Mouse (Mus musculus): ENCODE data around the gene Hpn. TPM values are rescaled to one million over a fixed set of nuclear protein-coding genes. Genes with fewer than 3 reads are reported as not detected.

Gene Hpn
- polyA plus RNA-seq (2015; fragmentation: Nextera tagmentation; extraction: Ambion mirVana) = 2.4 and 3.4 TPM in 2 replicates

GRCm38 (mm10) chr7:31115182-31115581 lies at the start of gene Hpn:
Gene Hpn (minus strand): TSS chr7:31115290.
- WGBS = 20% methylated on average over 15 of the region's 15 CpGs
- no peaks in the 10 kb centered on the region for H3K36me3 ChIP-seq
- H3K9me3 ChIP-seq = no peaks in the 10 kb centered on the region
- peak within 1 kb of the TSS; percentile 35 for H3K4me2 ChIP-seq
- no peak within 1 kb of the TSS; the same call in 1 of the 2 replicates for H3K27ac ChIP-seq
- H3K4me3 ChIP-seq = no peak within 1 kb of the TSS
- H3K4me1 ChIP-seq = peaks cover 10% of the 10 kb centered on the region
- no peaks in the 10 kb centered on the region for H3K27me3 ChIP-seq
- no peak for ATAC-seq (ENCODE audit: insufficient number of reproducible peaks, low FRiP score, low TSS enrichment, low read depth)
- no peak within 1 kb of the TSS for H3K9ac ChIP-seq

- 39% methylated on average over 1 of the region's 1 CpGs for WGBS
- H3K27ac ChIP-seq = no peak overlapping the region
- H3K9me3 ChIP-seq = no peaks in the 10 kb centered on the region
- H3K27me3 ChIP-seq = no peaks in the 10 kb centered on the region
- no peak overlapping the region for H3K9ac ChIP-seq
- H3K4me3 ChIP-seq = no peak overlapping the region
- no peak for ATAC-seq (ENCODE audit: insufficient number of reproducible peaks, low FRiP score, low TSS enrichment, low read depth)
- H3K36me3 ChIP-seq = no peaks in the 10 kb centered on the region
- no peaks in the 10 kb centered on the region for H3K4me1 ChIP-seq
- H3K4me2 ChIP-seq = no peak overlapping the region
Observed at GRCm38 (mm10) chr7:31164748-31165147, 49.7 kb upstream of the Hpn start.

GRCm38 (mm10) chr7:31163666-31164577 lies 48.8 kb upstream of the Hpn start:
- H3K9me3 ChIP-seq = no peaks in the 10 kb centered on the region
- ATAC-seq (ENCODE audit: insufficient number of reproducible peaks, low FRiP score, low TSS enrichment, low read depth) = no peak
- H3K36me3 ChIP-seq = no peaks in the 10 kb centered on the region
- H3K4me3 ChIP-seq = no peak overlapping the region
- H3K9ac ChIP-seq = no peak overlapping the region
- H3K4me1 ChIP-seq = no peaks in the 10 kb centered on the region
- 66% methylated on average over 3 of the region's 3 CpGs for WGBS
- H3K27ac ChIP-seq = no peak overlapping the region
- no peak overlapping the region for H3K4me2 ChIP-seq
- no peaks in the 10 kb centered on the region for H3K27me3 ChIP-seq

GRCm38 (mm10) chr7:31162324-31162723 lies 47.2 kb upstream of the Hpn start:
- Histone ChIP-seq H3K4me1 (no peaks in the 10 kb centered on the region), H3K9ac (no peak overlapping the region), H3K36me3 (no peaks in the 10 kb centered on the region), H3K9me3 (no peaks in the 10 kb centered on the region), H3K27me3 (no peaks in the 10 kb centered on the region), H3K27ac (no peak overlapping the region), H3K4me2 (no peak overlapping the region), H3K4me3 (no peak overlapping the region)
- no peak for ATAC-seq (ENCODE audit: insufficient number of reproducible peaks, low FRiP score, low TSS enrichment, low read depth)
- 75% methylated on average over 11 of the region's 11 CpGs for WGBS

- no peaks in the 10 kb centered on the region for H3K4me1 ChIP-seq
- no peak overlapping the region for H3K4me3 ChIP-seq
- no peaks in the 10 kb centered on the region for H3K9me3 ChIP-seq
- no peaks in the 10 kb centered on the region for H3K36me3 ChIP-seq
- ATAC-seq (ENCODE audit: insufficient number of reproducible peaks, low FRiP score, low TSS enrichment, low read depth) = no peak
- no peak overlapping the region for H3K4me2 ChIP-seq
- H3K27ac ChIP-seq = no peak overlapping the region
- WGBS = 51% methylated on average over 3 of the region's 3 CpGs
- no peaks in the 10 kb centered on the region for H3K27me3 ChIP-seq
- no peak overlapping the region for H3K9ac ChIP-seq
Observed at GRCm38 (mm10) chr7:31161831-31162230, 46.7 kb upstream of the Hpn start.

GRCm38 (mm10) chr7:31161246-31161645 lies 46.2 kb upstream of the Hpn start:
- no peaks in the 10 kb centered on the region for H3K27me3 ChIP-seq
- no peak for ATAC-seq (ENCODE audit: insufficient number of reproducible peaks, low FRiP score, low TSS enrichment, low read depth)
- no peaks in the 10 kb centered on the region for H3K36me3 ChIP-seq
- no peak overlapping the region for H3K9ac ChIP-seq
- WGBS = 77% methylated on average over 3 of the region's 3 CpGs
- H3K4me3 ChIP-seq = no peak overlapping the region
- H3K9me3 ChIP-seq = no peaks in the 10 kb centered on the region
- H3K4me1 ChIP-seq = no peaks in the 10 kb centered on the region
- H3K27ac ChIP-seq = no peak overlapping the region
- no peak overlapping the region for H3K4me2 ChIP-seq

GRCm38 (mm10) chr7:31160763-31161162 lies 45.7 kb upstream of the Hpn start:
- no peaks in the 10 kb centered on the region for H3K27me3 ChIP-seq
- no peak overlapping the region for H3K4me3 ChIP-seq
- no peaks in the 10 kb centered on the region for H3K9me3 ChIP-seq
- ATAC-seq (ENCODE audit: insufficient number of reproducible peaks, low FRiP score, low TSS enrichment, low read depth) = no peak
- H3K4me2 ChIP-seq = no peak overlapping the region
- H3K36me3 ChIP-seq = no peaks in the 10 kb centered on the region
- no peak overlapping the region for H3K27ac ChIP-seq
- H3K9ac ChIP-seq = no peak overlapping the region
- H3K4me1 ChIP-seq = peaks cover 3% of the 10 kb centered on the region
- 82% methylated on average over 5 of the region's 5 CpGs for WGBS

GRCm38 (mm10) chr7:31156034-31156928 lies 41.2 kb upstream of the Hpn start:
- H3K4me2 ChIP-seq = no peak overlapping the region
- no peaks in the 10 kb centered on the region for H3K9me3 ChIP-seq
- no peak overlapping the region for H3K4me3 ChIP-seq
- H3K27me3 ChIP-seq = no peaks in the 10 kb centered on the region
- peak overlapping the region; percentile 30; the same call in 1 of the 2 replicates for H3K27ac ChIP-seq
- H3K4me1 ChIP-seq = peaks cover 15% of the 10 kb centered on the region
- no peak for ATAC-seq (ENCODE audit: insufficient number of reproducible peaks, low FRiP score, low TSS enrichment, low read depth)
- WGBS = 32% methylated on average over 15 of the region's 19 CpGs
- H3K36me3 ChIP-seq = no peaks in the 10 kb centered on the region
- H3K9ac ChIP-seq = no peak overlapping the region

GRCm38 (mm10) chr7:31155296-31156033 lies 40.4 kb upstream of the Hpn start, which contains the start of gene Gramd1a:
Gene Gramd1a (minus strand): TSS chr7:31155896.
- Histone ChIP-seq H3K9me3 (no peaks in the 10 kb centered on the region), H3K4me2 (no peak within 1 kb of the TSS), H3K27ac (peak within 1 kb of the TSS; percentile 30; the same call in 1 of the 2 replicates), H3K27me3 (no peaks in the 10 kb centered on the region), H3K9ac (no peak within 1 kb of the TSS), H3K36me3 (no peaks in the 10 kb centered on the region), H3K4me3 (no peak within 1 kb of the TSS), H3K4me1 (peaks cover 17% of the 10 kb centered on the region)
- no peak for ATAC-seq (ENCODE audit: insufficient number of reproducible peaks, low FRiP score, low TSS enrichment, low read depth)
- 58% methylated on average over 5 of the region's 5 CpGs for WGBS

GRCm38 (mm10) chr7:31153536-31154320 lies 38.6 kb upstream of the Hpn start:
- Histone ChIP-seq H3K4me3 (no peak overlapping the region), H3K4me1 (peaks cover 29% of the 10 kb centered on the region), H3K9ac (no peak overlapping the region), H3K27me3 (no peaks in the 10 kb centered on the region), H3K36me3 (no peaks in the 10 kb centered on the region), H3K9me3 (no peaks in the 10 kb centered on the region), H3K27ac (no peak overlapping the region), H3K4me2 (no peak overlapping the region)
- 86% methylated on average over 6 of the region's 6 CpGs for WGBS
- no peak for ATAC-seq (ENCODE audit: insufficient number of reproducible peaks, low FRiP score, low TSS enrichment, low read depth)

Data from limb, embryonic 15.5 days (tissue).